27 mouse cellular contexts compared by ENCODE assay signal in the genomic region with DNA sequence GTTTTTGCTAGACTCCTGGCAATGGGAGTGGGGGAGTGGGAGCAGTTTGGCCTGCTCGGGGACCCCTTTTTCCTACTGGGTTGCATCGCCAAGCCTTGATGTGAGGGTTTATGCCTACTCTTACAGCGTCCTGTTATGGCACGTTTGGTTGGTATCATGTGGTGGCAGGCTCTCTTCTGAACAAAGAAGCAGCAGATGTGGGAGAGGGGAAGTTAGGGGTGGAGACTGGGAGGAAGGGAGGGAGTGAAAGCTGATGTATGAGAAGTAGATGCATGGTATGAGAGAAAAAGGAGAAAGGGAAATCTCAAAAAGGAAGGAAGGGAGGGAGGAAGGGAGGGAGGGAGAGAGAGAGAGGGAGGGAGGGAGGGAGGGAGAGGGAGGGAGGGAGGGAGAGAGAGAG. TPM values are rescaled to one million over a fixed set of nuclear protein-coding genes. Genes with fewer than 3 reads are reported as not detected.
A peak's percentile ranks its signal among the peaks of the same experiment; 100 is the strongest.
DNase-seq lines count a peak whose midpoint lies in the region; ATAC-seq and TF ChIP-seq lines count a peak whose summit lies in the region.
"Had no signal": no experiment of that assay in that cellular context is flagged by ENCODE, and none has a peak within 500 bp of the region (broad histone marks: within the 10 kb centered on the region; RNA-seq: fewer than 3 reads in every experiment).

No protein-coding gene starts in this region.

- H3K36me3 ChIP-seq in thymus, adult 2 months (ENCODE audit: control insufficient read depth, insufficient read depth, low read length) = no peaks in the 10 kb centered on the region
- H3K36me3 ChIP-seq in stomach, postnatal 0 days (ENCODE audit: control insufficient read depth, insufficient read depth, low read length) = no peaks in the 10 kb centered on the region
- H3K36me3 ChIP-seq in forebrain, postnatal 0 days (ENCODE audit: insufficient read depth) = no peaks in the 10 kb centered on the region
- H3K36me3 ChIP-seq: embryonic facial prominence, embryonic 15.5 days; G1E; heart, embryonic 10.5 days; hindbrain, embryonic 15.5 days had no signal

- H3K27me3 ChIP-seq in thymus, adult 2 months (ENCODE audit: control insufficient read depth, insufficient read depth, low read length) = no peaks in the 10 kb centered on the region
- no peaks in the 10 kb centered on the region for H3K27me3 ChIP-seq in stomach, postnatal 0 days (ENCODE audit: control insufficient read depth, insufficient read depth, low read length)
- no peaks in the 10 kb centered on the region for H3K27me3 ChIP-seq in forebrain, postnatal 0 days (ENCODE audit: insufficient read depth, low read length)
- H3K27me3 ChIP-seq: embryonic facial prominence, embryonic 15.5 days; hindbrain, embryonic 15.5 days had no signal

- ATAC-seq in megakaryocyte progenitor cell, adult 5-6 weeks (replicated peaks; ENCODE audit: poor library complexity) = peak; percentile 66
- no peak for ATAC-seq in stomach, postnatal 0 days (ENCODE audit: low FRiP score, low TSS enrichment)
- no peak for ATAC-seq in forebrain, postnatal 0 days

- peak; percentile 6 for DNase-seq in embryo, embryonic 10.5 days (ENCODE audit: low spot score)
- DNase-seq in embryo, embryonic 10 days (ENCODE audit: low spot score) = no peak
- no peak for DNase-seq in thymus, adult 2 months
- DNase-seq in thymus, adult 18-20 months = no peak
- DNase-seq in stomach, postnatal 0 days (ENCODE audit: low spot score) = no peak
- DNase-seq in forebrain, postnatal 0 days = no peak
- no peak for DNase-seq in cerebellum, adult 18-20 months
- DNase-seq: adrenal gland, adult 8-10 months; adrenal gland, postnatal 36 days; B cell, adult 2 months; cerebellum, adult 11 months; cerebellum, adult 9-10 months; cerebellum, postnatal 25 days; embryo, embryonic 11 days; gastrocnemius, postnatal 25 days; heart, adult 18-20 months; heart, postnatal 14 days had no signal

- no peak overlapping the region for H3K4me2 ChIP-seq in stomach, postnatal 0 days (replicated peaks; ENCODE audit: low read depth)
- H3K4me2 ChIP-seq in forebrain, postnatal 0 days (ENCODE audit: low read depth) = no peak overlapping the region

- H3K4me1 ChIP-seq in thymus, adult 2 months (replicated peaks; ENCODE audit: control insufficient read depth, insufficient read depth, low read length) = peaks cover 10% of the 10 kb centered on the region
- no peaks in the 10 kb centered on the region for H3K4me1 ChIP-seq in stomach, postnatal 0 days (replicated peaks; ENCODE audit: control insufficient read depth, insufficient read depth)
- no peaks in the 10 kb centered on the region for H3K4me1 ChIP-seq in forebrain, postnatal 0 days (ENCODE audit: insufficient read depth)
- H3K4me1 ChIP-seq: embryonic facial prominence, embryonic 15.5 days; heart, embryonic 10.5 days had no signal

- TF ChIP-seq CTCF in thymus, adult 2 months (IDR thresholded peaks at IDR 0.05; ENCODE audit: borderline replicate concordance, control insufficient read depth, extremely low read depth, insufficient read depth, low read length, poor library complexity) = no peak
- no peak for TF ChIP-seq CTCF in stomach, postnatal 0 days (IDR thresholded peaks at IDR 0.05; ENCODE audit: low read depth)
- TF ChIP-seq CTCF in forebrain, postnatal 0 days (IDR thresholded peaks at IDR 0.05; ENCODE audit: low read depth) = no peak

- H3K4me3 ChIP-seq in thymus, adult 2 months (ENCODE audit: control insufficient read depth, insufficient read depth, low read length) = no peak overlapping the region
- no peak overlapping the region for H3K4me3 ChIP-seq in stomach, postnatal 0 days (ENCODE audit: low read depth, low read length)
- H3K4me3 ChIP-seq in forebrain, postnatal 0 days (ENCODE audit: low read depth, low read length) = no peak overlapping the region
- H3K4me3 ChIP-seq: erythroblast, embryonic 14.5 days had no signal

- H3K9ac ChIP-seq in stomach, postnatal 0 days (ENCODE audit: low read length) = no peak overlapping the region
- no peak overlapping the region for H3K9ac ChIP-seq in forebrain, postnatal 0 days
- H3K9ac ChIP-seq: embryonic facial prominence, embryonic 15.5 days had no signal

- TF ChIP-seq EP300 in stomach, postnatal 0 days (optimal IDR thresholded peaks at IDR 0.05) = no peak

- no peak for TF ChIP-seq POLR2A in thymus, adult 2 months (IDR thresholded peaks at IDR 0.05; ENCODE audit: control insufficient read depth, extremely low read depth, insufficient read depth, low read length, poor library complexity)

- peak overlapping the region; percentile 13; the same call in 1 of the 2 replicates for H3K27ac ChIP-seq in thymus, adult 2 months (ENCODE audit: control insufficient read depth, insufficient read depth, low read length)
- H3K27ac ChIP-seq in stomach, postnatal 0 days (replicated peaks) = 0 out of 2 replicates have a peak overlapping the region, but pooled peaks have one; percentile 40
- H3K27ac ChIP-seq in forebrain, postnatal 0 days (ENCODE audit: low read depth, low read length) = no peak overlapping the region
- H3K27ac ChIP-seq: embryonic facial prominence, embryonic 15.5 days; heart, embryonic 10.5 days had no signal

- no peaks in the 10 kb centered on the region for H3K9me3 ChIP-seq in stomach, postnatal 0 days (ENCODE audit: control insufficient read depth, low read length)
- no peaks in the 10 kb centered on the region for H3K9me3 ChIP-seq in forebrain, postnatal 0 days (ENCODE audit: low read length)
- H3K9me3 ChIP-seq: embryonic facial prominence, embryonic 15.5 days; G1E; heart, embryonic 10.5 days; hindbrain, embryonic 15.5 days had no signal

- WGBS in thymus, adult 2 months = 10% methylated on average over 4 of the region's 4 CpGs
- 60% methylated on average over 4 of the region's 4 CpGs for WGBS in stomach, postnatal 0 days
- 77% methylated on average over 4 of the region's 4 CpGs for WGBS in forebrain, postnatal 0 days

RNA-seq across cellular contexts. Expression of a gene that starts 11.8 kb away (rescaled TPM):
- 2.5 and 2.6 TPM in 2 replicates for polyA plus RNA-seq in thymus, adult 2 months (2012; rRNA removed)
- 0.37 and 1.1 TPM in 2 replicates for total RNA-seq in megakaryocyte progenitor cell, adult 5-6 weeks (2015)
- 1.9 and 2.8 TPM in 2 replicates for total RNA-seq in megakaryocyte progenitor cell, adult 5-6 weeks (2017)
- polyA plus RNA-seq in stomach, postnatal 0 days (2015; fragmentation: Nextera tagmentation; extraction: Ambion mirVana) = 3.6 and 4.4 TPM in 2 replicates
- 0.08 and 0.76 TPM in 2 replicates for total RNA-seq in forebrain, postnatal 0 days (2014; rRNA removed)
- 0.11 TPM in 1 of 2 replicates, not detected in the other for polyA plus RNA-seq in forebrain, postnatal 0 days (2015; fragmentation: Nextera tagmentation; extraction: Ambion mirVana)
- total RNA-seq: gastrocnemius, adult 18-20 months had no signal
- polyA plus RNA-seq: CD4-positive, CD25-positive, alpha-beta regulatory T cell, adult 4 months; erythroblast, embryonic 14.5 days; forebrain, embryonic 11.5 days; forebrain, embryonic 16.5 days; G1E had no signal

RNA-seq across cellular contexts. Expression of a gene that starts 14.5 kb away (rescaled TPM):
- polyA plus RNA-seq in thymus, adult 2 months (2012; rRNA removed) = 23.4 and 26.7 TPM in 2 replicates
- total RNA-seq in megakaryocyte progenitor cell, adult 5-6 weeks (2015) = 34.7 and 37.2 TPM in 2 replicates
- 35.6 and 47.4 TPM in 2 replicates for total RNA-seq in megakaryocyte progenitor cell, adult 5-6 weeks (2017)
- polyA plus RNA-seq in stomach, postnatal 0 days (2015; fragmentation: Nextera tagmentation; extraction: Ambion mirVana) = 44.0 and 45.7 TPM in 2 replicates
- 124 and 132 TPM in 2 replicates for total RNA-seq in forebrain, postnatal 0 days (2014; rRNA removed)
- 70.1 and 77.1 TPM in 2 replicates for polyA plus RNA-seq in forebrain, postnatal 0 days (2015; fragmentation: Nextera tagmentation; extraction: Ambion mirVana)
